Mouse (Mus musculus) heart, embryonic 15.5 days (tissue): ENCODE results near the gene Dstyk. TPM values are rescaled to one million over a fixed set of nuclear protein-coding genes. Genes with fewer than 3 reads are reported as not detected.

ENCODE experiments used
- ATAC-seq: fragments of 200-750 bp; cut with Nextera tagmentation; replicated peaks from 2 replicates; pipeline ENCODE4 v1.8.0; 2017; ENCODE audit warnings: low read depth, moderate TSS enrichment; ENCODE audit not compliant: insufficient number of reproducible peaks, insufficient read depth, low FRiP score
- H3K27ac ChIP-seq: fragments of 300-500 bp; sonication (generic); 2 replicates; pipeline ENCODE4 v1.5.1; 2015; ENCODE audit warnings: mild to moderate bottlenecking, inconsistent platforms
- H3K27me3 ChIP-seq: fragments of 300-500 bp; sonication (generic); 2 replicates; pipeline ENCODE4 v1.6.1; 2015; ENCODE audit warnings: inconsistent platforms
- H3K36me3 ChIP-seq: fragments of 300-500 bp; sonication (generic); 2 replicates; pipeline ENCODE4 v1.6.1; 2015; ENCODE audit warnings: mild to moderate bottlenecking, inconsistent platforms
- H3K4me1 ChIP-seq: fragments of 300-500 bp; sonication (generic); replicated peaks from 2 replicates; pipeline ENCODE4 v1.6.1; 2015; ENCODE audit warnings: inconsistent platforms
- H3K4me2 ChIP-seq: fragments of 300-500 bp; sonication (generic); 2 replicates; pipeline ENCODE4 v1.6.1; 2015; ENCODE audit warnings: inconsistent platforms, mild to moderate bottlenecking, moderate library complexity
- H3K4me3 ChIP-seq: fragments of 300-500 bp; sonication (generic); 2 replicates; pipeline ENCODE4 v1.5.1; 2015; ENCODE audit warnings: mild to moderate bottlenecking, inconsistent platforms
- H3K9ac ChIP-seq: fragments of 300-500 bp; sonication (generic); 2 replicates; pipeline ENCODE4 v1.6.1; 2015; ENCODE audit warnings: mild to moderate bottlenecking, inconsistent platforms
- H3K9me3 ChIP-seq: fragments of 300-500 bp; sonication (generic); replicated peaks from 2 replicates; pipeline ENCODE4 v1.6.1; 2016; ENCODE audit warnings: inconsistent platforms
- WGBS: fragments of 180-500 bp; shearing (Covaris S2); methylation state at CpG from one replicate; pipeline ENCODE4 v1.1.7; 2015; ENCODE audit warnings: mixed read lengths; 5-methylcytosine and 5-hydroxymethylcytosine counted together
- polyA plus RNA-seq: library from polyadenylated mRNA; unstranded; fragments of >200 nt; fragmentation: Nextera tagmentation; extraction: Ambion mirVana; gene quantifications from 2 replicates; pipeline ENCODE4 v1.2.1, GENCODE M21; 2015

Gene Dstyk
- polyA plus RNA-seq, 1 experiment from 2014 or later: 9.2 TPM

- Histone ChIP-seq H3K9ac (no peak overlapping the region), H3K27ac (no peak overlapping the region), H3K9me3 (no peaks in the 10 kb centered on the region), H3K36me3 (no peaks in the 10 kb centered on the region), H3K4me3 (no peak overlapping the region), H3K4me2 (no peak overlapping the region), H3K4me1 (peaks cover 17% of the 10 kb centered on the region), H3K27me3 (no peaks in the 10 kb centered on the region)
- ATAC-seq: no peak
- WGBS: 84% methylated on average over 7 of the region's 7 CpGs
Measured at GRCm38 (mm10) chr1:132420662-132421061, 3.3 kb downstream of the Dstyk start.

DNA sequence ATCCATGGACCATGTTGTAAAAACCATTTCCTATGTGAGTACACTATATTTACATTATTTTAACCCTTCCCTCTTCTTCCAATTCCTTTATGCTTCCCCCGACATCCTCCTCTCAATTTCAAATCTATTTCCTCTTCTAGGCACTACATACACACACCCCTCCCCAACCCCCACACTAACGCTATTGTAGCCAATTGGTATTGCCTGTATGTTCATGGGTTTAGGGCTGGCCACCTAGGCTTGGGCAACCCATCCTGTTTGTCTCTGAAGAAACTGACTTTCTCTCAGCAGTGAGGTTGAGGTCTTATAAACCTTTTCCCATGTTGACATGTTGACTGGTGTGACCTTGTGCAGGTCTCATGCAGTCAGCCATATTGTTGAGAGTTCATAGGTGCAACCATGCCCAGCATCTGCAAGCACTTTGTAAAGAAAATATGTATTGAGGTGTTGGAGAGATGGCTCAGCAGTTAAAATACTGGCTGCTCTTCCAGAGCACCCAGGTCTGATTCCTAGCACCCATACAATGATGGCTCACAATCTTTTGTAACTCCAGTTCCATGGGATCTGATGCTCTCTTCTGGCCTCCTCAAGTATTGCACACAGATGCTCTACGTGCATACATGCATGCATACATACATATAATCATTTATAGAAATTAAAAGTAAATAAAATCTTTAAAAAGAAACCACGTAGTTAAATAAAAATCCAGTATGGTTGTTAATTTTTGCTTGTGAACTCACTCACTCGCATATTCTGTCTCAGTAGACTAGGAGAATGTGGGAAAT is 5.7 kb downstream of the Dstyk start:
- no peak overlapping the region for H3K27ac ChIP-seq
- no peaks in the 10 kb centered on the region for H3K9me3 ChIP-seq
- no peak for ATAC-seq
- no peak overlapping the region for H3K4me2 ChIP-seq
- 93% methylated on average over 5 of the region's 5 CpGs for WGBS
- H3K4me1 ChIP-seq: peaks cover 13% of the 10 kb centered on the region
- no peaks in the 10 kb centered on the region for H3K27me3 ChIP-seq
- no peak overlapping the region for H3K4me3 ChIP-seq
- H3K36me3 ChIP-seq: no peaks in the 10 kb centered on the region
- no peak overlapping the region for H3K9ac ChIP-seq

DNA sequence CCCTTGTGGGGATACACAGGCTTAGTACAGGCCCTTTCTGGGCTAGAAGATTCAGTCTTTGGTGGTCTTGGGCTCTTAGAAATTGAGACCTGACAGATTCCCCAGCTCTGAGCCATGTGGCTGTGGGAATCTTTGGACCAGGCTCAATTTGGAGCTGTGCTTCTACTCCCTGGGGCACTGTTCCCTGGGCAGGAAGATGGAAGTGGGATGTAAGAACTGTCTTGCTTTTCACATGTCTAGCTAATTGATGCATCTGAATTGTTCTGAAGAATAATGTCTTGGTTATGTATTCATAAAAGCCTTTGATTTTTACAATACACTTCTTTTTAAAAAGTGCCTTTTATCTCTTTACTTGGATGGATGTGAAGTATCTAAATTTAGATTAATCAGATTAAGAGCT is 8.2 kb downstream of the Dstyk start:
- Histone ChIP-seq H3K4me3 (no peak overlapping the region), H3K4me1 (no peaks in the 10 kb centered on the region), H3K9me3 (no peaks in the 10 kb centered on the region), H3K36me3 (no peaks in the 10 kb centered on the region), H3K9ac (no peak overlapping the region), H3K27me3 (no peaks in the 10 kb centered on the region), H3K27ac (no peak overlapping the region), H3K4me2 (no peak overlapping the region)
- ATAC-seq: no peak

DNA sequence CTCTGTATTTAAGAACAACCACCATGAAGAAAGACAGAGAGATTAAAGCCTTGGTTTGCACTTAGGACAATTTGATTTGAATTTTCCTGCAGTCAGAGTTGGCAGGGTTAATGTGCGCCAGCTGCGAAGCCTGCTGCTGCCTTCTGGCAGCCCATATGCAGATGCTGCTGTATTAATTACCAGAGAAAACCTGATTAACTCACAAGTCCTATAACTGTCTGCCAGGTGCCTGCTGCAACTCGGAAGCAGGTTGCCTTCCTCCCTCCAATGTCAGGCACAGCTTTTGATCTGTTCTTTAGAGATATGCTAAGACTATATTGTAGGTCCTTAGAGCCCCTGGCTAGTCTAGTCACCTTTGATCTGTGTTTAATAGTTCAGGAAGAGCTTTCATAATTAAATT is 13.5 kb downstream of the Dstyk start:
- H3K9me3 ChIP-seq: no peaks in the 10 kb centered on the region
- WGBS: 81% methylated on average over 3 of the region's 3 CpGs
- H3K4me1 ChIP-seq: peaks cover 17% of the 10 kb centered on the region
- no peak overlapping the region for H3K4me2 ChIP-seq
- no peak overlapping the region for H3K27ac ChIP-seq
- H3K9ac ChIP-seq: no peak overlapping the region
- ATAC-seq: no peak
- H3K27me3 ChIP-seq: no peaks in the 10 kb centered on the region
- H3K36me3 ChIP-seq: 0 out of 2 replicates have a peak, but pooled peaks cover 6% of the 10 kb centered on the region
- no peak overlapping the region for H3K4me3 ChIP-seq

GRCm38 (mm10) chr1:132431716-132432115 is 14.4 kb downstream of the Dstyk start:
- Histone ChIP-seq H3K4me2 (no peak overlapping the region), H3K36me3 (0 out of 2 replicates have a peak, but pooled peaks cover 6% of the 10 kb centered on the region), H3K27me3 (no peaks in the 10 kb centered on the region), H3K9ac (no peak overlapping the region), H3K9me3 (no peaks in the 10 kb centered on the region), H3K4me1 (peaks cover 17% of the 10 kb centered on the region), H3K4me3 (no peak overlapping the region), H3K27ac (no peak overlapping the region)
- ATAC-seq: no peak
- 43% methylated on average over 9 of the region's 9 CpGs for WGBS

- no peak overlapping the region for H3K4me3 ChIP-seq
- no peak overlapping the region; the same call in 1 of the 2 replicates for H3K9ac ChIP-seq
- peaks cover 17% of the 10 kb centered on the region for H3K4me1 ChIP-seq
- no peak overlapping the region for H3K4me2 ChIP-seq
- H3K36me3 ChIP-seq: 0 out of 2 replicates have a peak, but pooled peaks cover 6% of the 10 kb centered on the region
- ATAC-seq: no peak
- WGBS: 71% methylated on average over 5 of the region's 5 CpGs
- no peak overlapping the region for H3K27ac ChIP-seq
- H3K27me3 ChIP-seq: no peaks in the 10 kb centered on the region
- no peaks in the 10 kb centered on the region for H3K9me3 ChIP-seq
Measured at GRCm38 (mm10) chr1:132433349-132433748, 16.0 kb downstream of the Dstyk start.

GRCm38 (mm10) chr1:132434032-132434431 is 16.7 kb downstream of the Dstyk start:
- Histone ChIP-seq H3K4me2 (no peak overlapping the region), H3K4me1 (peaks cover 17% of the 10 kb centered on the region), H3K4me3 (no peak overlapping the region), H3K27me3 (no peaks in the 10 kb centered on the region), H3K36me3 (0 out of 2 replicates have a peak, but pooled peaks cover 6% of the 10 kb centered on the region), H3K27ac (no peak overlapping the region), H3K9ac (no peak overlapping the region), H3K9me3 (no peaks in the 10 kb centered on the region)
- WGBS: 91% methylated on average over 12 of the region's 12 CpGs
- no peak for ATAC-seq

DNA sequence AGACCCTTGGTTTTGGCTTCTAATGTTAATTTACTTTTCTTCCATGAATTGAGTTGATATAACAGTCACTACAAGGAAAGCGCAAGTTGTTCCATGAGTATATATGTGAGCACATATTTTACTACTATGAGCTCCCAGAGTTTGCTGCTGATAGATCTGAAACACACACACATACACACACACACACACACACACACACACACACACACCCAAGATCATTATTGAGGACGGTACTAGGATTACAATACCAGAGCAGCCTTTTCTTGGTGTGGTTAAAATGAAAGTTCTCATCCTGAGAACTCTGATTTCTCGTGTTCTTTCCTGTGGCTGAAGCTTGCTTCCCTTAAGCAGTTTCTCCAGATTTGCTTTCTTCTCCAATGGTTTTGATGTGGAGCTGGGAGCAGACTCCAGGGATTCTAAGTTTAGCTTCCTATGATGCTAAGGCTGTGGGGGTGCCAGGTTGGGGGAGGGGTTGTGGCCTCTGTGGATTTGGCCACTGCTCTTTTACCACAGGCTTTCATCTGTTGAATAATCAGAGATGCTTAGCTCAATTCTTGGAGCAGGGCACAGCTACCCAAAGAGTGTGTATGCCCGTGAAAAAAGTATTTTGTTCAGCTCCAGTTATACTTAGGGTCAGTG is 19.1 kb downstream of the Dstyk start:
- no peak overlapping the region for H3K4me2 ChIP-seq
- 72% methylated on average over 4 of the region's 4 CpGs for WGBS
- H3K4me3 ChIP-seq: no peak overlapping the region
- H3K9ac ChIP-seq: no peak overlapping the region
- peaks cover 27% of the 10 kb centered on the region for H3K36me3 ChIP-seq
- no peak for ATAC-seq
- peak overlapping the region; percentile 30 for H3K27ac ChIP-seq
- peaks cover 16% of the 10 kb centered on the region for H3K4me1 ChIP-seq
- H3K9me3 ChIP-seq: no peaks in the 10 kb centered on the region; the same call in 1 of the 2 replicates
- no peaks in the 10 kb centered on the region for H3K27me3 ChIP-seq

DNA sequence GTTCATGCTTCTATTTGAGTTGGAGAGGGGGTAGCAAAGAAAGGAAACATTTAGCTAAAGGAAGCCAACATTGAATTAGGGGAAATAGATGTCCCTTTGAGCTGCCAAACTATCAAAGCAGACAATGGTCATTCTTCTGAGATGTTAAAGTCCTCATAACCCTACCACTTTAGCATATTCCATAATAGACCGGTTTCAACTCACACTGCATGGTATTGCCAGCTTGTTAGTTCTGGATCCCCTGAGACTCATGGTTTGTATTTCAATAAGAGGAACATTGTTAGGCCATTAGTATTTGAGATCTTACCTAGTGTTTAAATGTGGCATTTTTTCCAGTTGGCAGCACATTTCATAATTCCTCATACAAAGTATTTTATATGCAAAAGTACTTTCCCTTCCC is 19.6 kb downstream of the Dstyk start:
- no peaks in the 10 kb centered on the region; the same call in 1 of the 2 replicates for H3K9me3 ChIP-seq
- no peaks in the 10 kb centered on the region for H3K27me3 ChIP-seq
- peaks cover 11% of the 10 kb centered on the region for H3K4me1 ChIP-seq
- H3K4me2 ChIP-seq: no peak overlapping the region
- H3K4me3 ChIP-seq: no peak overlapping the region
- 67% methylated on average over 1 of the region's 1 CpGs for WGBS
- peaks cover 32% of the 10 kb centered on the region for H3K36me3 ChIP-seq
- no peak overlapping the region for H3K9ac ChIP-seq
- H3K27ac ChIP-seq: peak overlapping the region; percentile 40
- ATAC-seq: no peak

- no peak overlapping the region for H3K9ac ChIP-seq
- peaks cover 36% of the 10 kb centered on the region for H3K36me3 ChIP-seq
- H3K4me1 ChIP-seq: peaks cover 7% of the 10 kb centered on the region
- H3K27me3 ChIP-seq: no peaks in the 10 kb centered on the region
- H3K9me3 ChIP-seq: no peaks in the 10 kb centered on the region; the same call in 1 of the 2 replicates
- peak overlapping the region; percentile 40 for H3K27ac ChIP-seq
- WGBS: 85% methylated on average over 5 of the region's 5 CpGs
- H3K4me2 ChIP-seq: no peak overlapping the region
- H3K4me3 ChIP-seq: no peak overlapping the region
- ATAC-seq: no peak
Measured at GRCm38 (mm10) chr1:132437389-132437788, 20.0 kb downstream of the Dstyk start.

DNA sequence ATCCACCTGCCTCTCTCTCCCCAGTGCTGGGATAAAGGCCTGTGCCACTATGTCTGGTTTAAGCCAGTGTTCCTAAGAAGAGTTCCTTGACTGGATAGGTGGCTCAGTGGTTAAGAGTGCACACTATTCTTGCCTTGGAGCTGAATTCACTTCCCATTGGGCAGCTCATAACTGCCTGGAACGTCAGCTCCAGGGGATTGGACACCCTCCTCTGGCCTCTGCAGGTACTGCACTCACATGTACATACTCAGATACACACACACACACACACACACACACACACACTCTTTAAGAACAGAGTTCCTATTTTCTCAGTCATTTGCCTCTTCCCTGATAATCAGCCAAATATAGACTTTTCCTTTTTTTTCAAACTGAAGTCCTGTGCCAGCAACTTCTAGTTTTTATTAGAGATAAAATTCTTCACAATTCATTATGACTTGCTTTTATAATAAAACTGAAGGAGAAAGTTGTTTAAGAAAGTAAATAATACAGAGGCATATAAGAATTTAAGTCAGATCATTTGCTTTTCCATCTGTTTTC is 23.6 kb downstream of the Dstyk start:
- H3K9ac ChIP-seq: no peak overlapping the region
- 75% methylated on average over 1 of the region's 1 CpGs for WGBS
- no peaks in the 10 kb centered on the region for H3K4me1 ChIP-seq
- H3K4me2 ChIP-seq: no peak overlapping the region
- ATAC-seq: no peak
- H3K27ac ChIP-seq: no peak overlapping the region
- H3K27me3 ChIP-seq: no peaks in the 10 kb centered on the region
- H3K4me3 ChIP-seq: no peak overlapping the region
- H3K36me3 ChIP-seq: peaks cover 39% of the 10 kb centered on the region
- H3K9me3 ChIP-seq: no peaks in the 10 kb centered on the region; the same call in 1 of the 2 replicates
